ENCODE assay signal across 9 mouse cellular contexts in the genomic region with DNA sequence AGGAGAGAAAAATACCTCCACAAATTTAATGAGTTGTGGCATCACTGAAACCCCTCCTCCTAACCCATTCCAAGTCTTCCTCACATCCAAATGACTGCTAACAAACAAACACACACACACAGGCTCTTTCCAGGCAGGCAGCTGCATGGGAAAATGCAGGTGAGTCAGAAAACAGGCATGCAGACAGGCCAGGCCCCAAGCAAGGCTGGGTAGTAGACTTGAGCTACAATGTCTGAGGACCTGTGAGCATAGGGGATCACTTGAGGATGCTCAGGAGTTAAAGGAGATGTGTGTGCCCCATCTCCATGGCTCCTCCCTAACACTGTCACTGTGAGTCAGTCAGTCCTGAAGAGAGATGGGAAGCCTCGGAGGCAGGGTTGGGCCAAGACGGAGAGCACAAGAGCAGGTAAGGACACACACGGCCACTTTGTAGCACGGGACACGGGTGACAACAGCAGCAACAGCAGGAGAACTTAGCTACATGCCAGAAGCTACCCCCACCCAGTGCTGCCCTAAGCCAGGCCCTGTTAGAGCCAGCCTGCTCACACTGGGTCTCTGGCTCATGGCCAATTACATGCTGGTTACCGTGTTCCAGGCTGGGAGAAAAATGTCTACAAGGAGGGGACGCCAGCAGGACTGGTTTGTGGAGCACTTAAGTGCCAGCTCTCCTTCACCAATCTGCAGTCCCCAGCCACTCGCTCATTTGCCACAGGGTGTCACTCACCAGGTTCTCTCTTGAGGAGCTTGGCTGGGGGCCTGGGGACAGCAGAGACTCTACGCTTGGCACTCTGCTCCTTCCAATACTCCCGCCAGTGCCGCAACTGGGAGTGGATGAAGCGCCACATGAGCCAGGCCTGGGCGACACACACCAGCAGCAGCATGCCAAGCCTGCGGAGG. TPM values are rescaled to one million over a fixed set of nuclear protein-coding genes. Genes with fewer than 3 reads are reported as not detected.
DNase-seq lines count a peak whose midpoint lies in the region; ATAC-seq and TF ChIP-seq lines count a peak whose summit lies in the region.
"Had no signal": no experiment of that assay in that cellular context is flagged by ENCODE, and none has a peak within 500 bp of the region (broad histone marks: within the 10 kb centered on the region; RNA-seq: fewer than 3 reads in every experiment).

No protein-coding gene starts in this region.

- H3K4me1 ChIP-seq in heart, adult 2 months (ENCODE audit: control insufficient read depth, insufficient read depth, low read length): peaks cover 5% of the 10 kb centered on the region; the same call in 1 of the 2 replicates
- H3K4me1 ChIP-seq in heart, embryonic 11.5 days (ENCODE audit: control insufficient read depth, insufficient read depth, low read length): peaks cover 6% of the 10 kb centered on the region; the same call in 1 of the 2 replicates
- H3K4me1 ChIP-seq in lung, embryonic 16.5 days (replicated peaks; ENCODE audit: control insufficient read depth, insufficient read depth, low read length): peaks cover 7% of the 10 kb centered on the region

- intact Hi-C loops in heart, adult 2 months (cut with DNase I): no loop called here
- intact Hi-C loops in gastrocnemius, adult 2 months (cut with DNase I): loop anchor here (5.0 kb wide), 3 partner anchors 60 to 160 kb away; no protein-coding TSS in a partner anchor

- no peaks in the 10 kb centered on the region for H3K36me3 ChIP-seq in heart, adult 2 months (ENCODE audit: control insufficient read depth, insufficient read depth, low read length)
- H3K36me3 ChIP-seq in heart, embryonic 11.5 days (ENCODE audit: control insufficient read depth, insufficient read depth, low read length): peaks cover 2% of the 10 kb centered on the region
- peaks cover 19% of the 10 kb centered on the region for H3K36me3 ChIP-seq in lung, embryonic 16.5 days (ENCODE audit: control insufficient read depth, insufficient read depth, low read length)

- no peak for ATAC-seq in heart, embryonic 11.5 days (replicated peaks; ENCODE audit: insufficient number of reproducible peaks, low FRiP score, low TSS enrichment)
- ATAC-seq in Patski: peak; percentile 77
- peak; percentile 94 for ATAC-seq in lung, embryonic 16.5 days (ENCODE audit: low read depth)

- H3K4me3 ChIP-seq in heart, adult 2 months: no peak overlapping the region
- no peak overlapping the region for H3K4me3 ChIP-seq in heart, embryonic 11.5 days (ENCODE audit: low read depth, low read length)
- H3K4me3 ChIP-seq in gastrocnemius, adult 2 months: no peak overlapping the region
- H3K4me3 ChIP-seq in lung, embryonic 16.5 days (ENCODE audit: low read length): no peak overlapping the region

- POLR2A ChIA-PET in Patski (lab: Charles Lee): interaction anchor here (0.6 kb wide), 1 partner anchor 53 kb away, joined by 3 read pairs; no protein-coding TSS in a partner anchor

- H3K79me2 ChIP-seq in heart, adult 2 months (replicated peaks; ENCODE audit: control insufficient read depth, insufficient read depth, low read length): no peaks in the 10 kb centered on the region

- no peak overlapping the region for H3K9ac ChIP-seq in heart, adult 2 months (ENCODE audit: low read depth, low read length)
- H3K9ac ChIP-seq in heart, embryonic 11.5 days (ENCODE audit: low read depth, low read length): no peak overlapping the region
- H3K9ac ChIP-seq in lung, embryonic 16.5 days (ENCODE audit: low read length): no peak overlapping the region

- no peaks in the 10 kb centered on the region for H3K27me3 ChIP-seq in heart, adult 2 months (ENCODE audit: control insufficient read depth, insufficient read depth, low read length)
- no peaks in the 10 kb centered on the region for H3K27me3 ChIP-seq in heart, embryonic 11.5 days (ENCODE audit: control insufficient read depth, insufficient read depth, low read length)
- no peaks in the 10 kb centered on the region for H3K27me3 ChIP-seq in Patski
- H3K27me3 ChIP-seq in lung, embryonic 16.5 days (ENCODE audit: control insufficient read depth, insufficient read depth, low read depth, low read length): no peaks in the 10 kb centered on the region

- no peak overlapping the region for H3K27ac ChIP-seq in heart, adult 2 months
- H3K27ac ChIP-seq in heart, embryonic 11.5 days (ENCODE audit: low read depth, low read length): no peak overlapping the region
- H3K27ac ChIP-seq in gastrocnemius, adult 2 months: peak overlapping the region; percentile 4; the same call in 1 of the 2 replicates
- H3K27ac ChIP-seq in lung, embryonic 16.5 days (ENCODE audit: low read length): peak overlapping the region; percentile 50; the same call in 1 of the 2 replicates

- 60% methylated on average over 14 of the region's 14 CpGs for WGBS in heart, adult 2 months
- 84% methylated on average over 14 of the region's 14 CpGs for WGBS in heart, embryonic 11.5 days (ENCODE audit: insufficient replicate concordance)
- 63% methylated on average over 14 of the region's 14 CpGs for WGBS in lung, embryonic 16.5 days

- H3K4me2 ChIP-seq in heart, embryonic 11.5 days: no peak overlapping the region
- no peak overlapping the region for H3K4me2 ChIP-seq in lung, embryonic 16.5 days (ENCODE audit: low read depth, low read length)

- no peak for TF ChIP-seq POLR2A in heart, adult 2 months (IDR thresholded peaks at IDR 0.05; ENCODE audit: insufficient read depth, low read depth, low read length)

- DNase-seq in heart, adult 2 months: peak; percentile 58 to 77
- DNase-seq in Patski (ENCODE audit: low read depth, low spot score): no peak
- DNase-seq in gastrocnemius, adult 2 months: peak; percentile 88
- no peak for DNase-seq in testis, postnatal 14 days (ENCODE audit: low spot score)
- DNase-seq in thymus, postnatal 0 days (ENCODE audit: low spot score): no peak
- DNase-seq in urinary bladder, postnatal 10 days (ENCODE audit: low spot score): no peak
- DNase-seq: kidney, postnatal 25 days had no signal

- peak; percentile 52 for TF ChIP-seq CTCF in heart, adult 2 months (IDR thresholded peaks at IDR 0.05)
- no peak for TF ChIP-seq CTCF in Patski (IDR thresholded peaks at IDR 0.05)
- peak; percentile 53 for TF ChIP-seq CTCF in gastrocnemius, adult 2 months (IDR thresholded peaks at IDR 0.05)

- CTCF ChIA-PET in Patski (lab: Charles Lee): interaction anchor here (1.0 to 1.3 kb wide), 2 partner anchors 9 to 14 kb away, joined by 3 read pairs; no protein-coding TSS in a partner anchor

- in situ Hi-C loops in Patski (cut with MboI; ENCODE audit: low pct_unique_long_range_greater_than_20kb): no loop called here

- TF ChIP-seq EP300 in heart, adult 2 months (IDR thresholded peaks at IDR 0.05; ENCODE audit: insufficient read depth, low read depth, low read length): no peak

- no peaks in the 10 kb centered on the region for H3K9me3 ChIP-seq in heart, embryonic 11.5 days (replicated peaks; ENCODE audit: control insufficient read depth, low read length)
- H3K9me3 ChIP-seq in lung, embryonic 16.5 days (ENCODE audit: control insufficient read depth, low read length): no peaks in the 10 kb centered on the region

RNA-seq across cellular contexts. Expression of a gene that starts 51.1 kb away (rescaled TPM):
- total RNA-seq in heart, adult 2 months (2021): under 1 TPM; 0.41 to 0.63 TPM
- polyA plus RNA-seq in heart, adult 2 months (2012; rRNA removed): 1.2 and 1.8 TPM in 2 replicates
- 0.66 and 1.3 TPM in 2 replicates for polyA plus RNA-seq in heart, embryonic 11.5 days (2014; fragmentation: Nextera tagmentation; extraction: Ambion mirVana)
- polyA plus RNA-seq in Patski (2021): 6.1 TPM
- total RNA-seq in gastrocnemius, adult 2 months (2021): under 1 TPM; 0.18 to 0.50 TPM
- 8.1 and 9.9 TPM in 2 replicates for polyA plus RNA-seq in lung, embryonic 16.5 days (2015; fragmentation: Nextera tagmentation; extraction: Ambion mirVana)
- 0.88 and 1.3 TPM in 2 replicates for polyA plus RNA-seq in thymus, postnatal 0 days (2015; fragmentation: Nextera tagmentation; extraction: Ambion mirVana)

Comparison
In these comparisons a context has a peak if more than half of its experiments do, and no peak if none do; other contexts are left out.
1. DNase-seq: peak in heart, adult 2 months (2 of 2) and gastrocnemius, adult 2 months (single experiment); none in Patski (single experiment), testis, postnatal 14 days (single experiment), thymus, postnatal 0 days (single experiment) and urinary bladder, postnatal 10 days (single experiment).
2. H3K27ac ChIP-seq: peak in gastrocnemius, adult 2 months (single experiment) and lung, embryonic 16.5 days (single experiment); none in heart, adult 2 months (single experiment) and heart, embryonic 11.5 days (single experiment).